In the genomic region with DNA sequence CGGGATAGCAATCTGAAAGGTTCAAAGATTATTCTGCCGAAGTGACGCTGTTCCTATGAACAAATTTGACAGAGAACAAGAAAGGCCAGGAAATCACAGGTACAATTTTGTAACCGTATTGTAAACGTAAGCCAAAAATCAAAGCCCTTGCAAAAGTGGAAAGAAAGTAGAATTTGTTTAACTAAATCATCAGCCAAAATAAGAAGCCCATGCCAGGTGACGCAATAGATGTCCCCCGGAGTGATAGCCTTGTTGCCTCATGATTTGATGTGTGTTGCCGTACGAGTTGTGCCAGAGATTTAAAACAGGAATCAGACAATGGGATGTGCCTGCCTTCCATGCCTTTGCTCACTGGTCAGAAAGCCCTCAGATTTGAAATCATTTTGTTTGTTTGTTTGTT, we compare ENCODE assay signal across 20 mouse cellular contexts.
DNase-seq lines count a peak whose midpoint lies in the region; ATAC-seq and TF ChIP-seq lines count a peak whose summit lies in the region.
"Had no signal": no experiment of that assay in that cellular context is flagged by ENCODE, and none has a peak within 500 bp of the region (broad histone marks: within the 10 kb centered on the region; RNA-seq: fewer than 3 reads in every experiment).

No protein-coding gene starts in this region.

- H3K4me2 ChIP-seq in limb, embryonic 11.5 days (ENCODE audit: low read depth, severe bottlenecking), result no peak overlapping the region
- no peak overlapping the region for H3K4me2 ChIP-seq in midbrain, embryonic 11.5 days
- no peak overlapping the region for H3K4me2 ChIP-seq in midbrain, postnatal 0 days (ENCODE audit: low read depth, low read length, poor library complexity, severe bottlenecking)
- H3K4me2 ChIP-seq: embryonic facial prominence, embryonic 13.5 days; forebrain, embryonic 13.5 days; heart, embryonic 11.5 days; heart, embryonic 15.5 days; hindbrain, embryonic 14.5 days had no signal

- no peak for TF ChIP-seq CTCF in midbrain, postnatal 0 days (IDR thresholded peaks at IDR 0.05)

- 89% methylated on average over 9 of the region's 9 CpGs for WGBS in limb, embryonic 11.5 days
- 90% methylated on average over 9 of the region's 9 CpGs for WGBS in limb, embryonic 10.5 days
- WGBS in midbrain, embryonic 11.5 days, result 85% methylated on average over 9 of the region's 9 CpGs
- WGBS in midbrain, postnatal 0 days, result 86% methylated on average over 9 of the region's 9 CpGs

- H3K4me3 ChIP-seq in limb, embryonic 11.5 days (ENCODE audit: low read depth, low read length), result no peak overlapping the region
- H3K4me3 ChIP-seq in limb, embryonic 10.5 days, result no peak overlapping the region
- H3K4me3 ChIP-seq in midbrain, embryonic 11.5 days (ENCODE audit: low read depth, low read length), result no peak overlapping the region
- H3K4me3 ChIP-seq in midbrain, postnatal 0 days (ENCODE audit: low read depth, low read length), result no peak overlapping the region
- H3K4me3 ChIP-seq: embryonic facial prominence, embryonic 13.5 days; forebrain, embryonic 13.5 days; gastrocnemius, adult 2 months; heart, embryonic 15.5 days; hindbrain, embryonic 10.5 days had no signal

- no peaks in the 10 kb centered on the region for H3K9me3 ChIP-seq in limb, embryonic 11.5 days (ENCODE audit: control insufficient read depth, low read length)
- no peaks in the 10 kb centered on the region for H3K9me3 ChIP-seq in limb, embryonic 10.5 days (replicated peaks)
- no peaks in the 10 kb centered on the region for H3K9me3 ChIP-seq in midbrain, embryonic 11.5 days (ENCODE audit: control insufficient read depth, low read length)
- no peaks in the 10 kb centered on the region for H3K9me3 ChIP-seq in midbrain, postnatal 0 days (ENCODE audit: low read length)
- H3K9me3 ChIP-seq: embryonic facial prominence, embryonic 13.5 days; forebrain, embryonic 13.5 days; heart, embryonic 15.5 days; hindbrain, embryonic 10.5 days had no signal

- ATAC-seq in limb, embryonic 11.5 days (ENCODE audit: insufficient number of reproducible peaks, low FRiP score, low TSS enrichment, low read depth), result no peak
- ATAC-seq in midbrain, embryonic 11.5 days (ENCODE audit: low FRiP score), result no peak
- no peak for ATAC-seq in midbrain, postnatal 0 days (ENCODE audit: low FRiP score)
- ATAC-seq: forebrain, embryonic 13.5 days had no signal

- no peak overlapping the region for H3K9ac ChIP-seq in limb, embryonic 11.5 days (ENCODE audit: low read length)
- H3K9ac ChIP-seq in midbrain, embryonic 11.5 days (ENCODE audit: low read length), result no peak overlapping the region
- no peak overlapping the region for H3K9ac ChIP-seq in midbrain, postnatal 0 days (replicated peaks; ENCODE audit: low read length, poor library complexity, severe bottlenecking)
- H3K9ac ChIP-seq: embryonic facial prominence, embryonic 13.5 days; forebrain, embryonic 13.5 days; heart, embryonic 15.5 days; hindbrain, embryonic 14.5 days had no signal

- no peaks in the 10 kb centered on the region for H3K4me1 ChIP-seq in limb, embryonic 11.5 days (ENCODE audit: control insufficient read depth, insufficient read depth, low read length)
- peaks cover 28% of the 10 kb centered on the region for H3K4me1 ChIP-seq in limb, embryonic 10.5 days
- no peaks in the 10 kb centered on the region for H3K4me1 ChIP-seq in midbrain, embryonic 11.5 days (ENCODE audit: control insufficient read depth, insufficient read depth, low read length)
- H3K4me1 ChIP-seq in midbrain, postnatal 0 days (ENCODE audit: insufficient read depth, low read length), result no peaks in the 10 kb centered on the region
- H3K4me1 ChIP-seq: forebrain, embryonic 13.5 days; hindbrain, embryonic 10.5 days had no signal

- no peak overlapping the region for H3K27ac ChIP-seq in limb, embryonic 11.5 days (replicated peaks; ENCODE audit: low read depth, low read length)
- H3K27ac ChIP-seq in limb, embryonic 10.5 days, result no peak overlapping the region
- H3K27ac ChIP-seq in midbrain, embryonic 11.5 days (ENCODE audit: low read depth, low read length), result no peak overlapping the region
- H3K27ac ChIP-seq in midbrain, postnatal 0 days (ENCODE audit: low read depth, low read length), result no peak overlapping the region
- H3K27ac ChIP-seq: embryonic facial prominence, embryonic 13.5 days; forebrain, embryonic 13.5 days; gastrocnemius, adult 2 months; heart, embryonic 15.5 days; hindbrain, embryonic 10.5 days; hindbrain, embryonic 14.5 days had no signal

- peak; percentile 16 for DNase-seq in adrenal gland, postnatal 10 days
- DNase-seq in adrenal gland, adult 8-10 months, result no peak
- DNase-seq in limb, embryonic 11.5 days (ENCODE audit: low spot score), result peak; percentile 10
- DNase-seq in limb, embryonic 10.5 days (ENCODE audit: low spot score), result no peak
- DNase-seq in midbrain, embryonic 11.5 days (ENCODE audit: low spot score, missing footprints), result peak; percentile 28
- no peak for DNase-seq in midbrain, postnatal 0 days (ENCODE audit: low spot score)
- no peak for DNase-seq in right cerebral cortex, postnatal 14 days
- DNase-seq: adrenal gland, postnatal 25 days; cerebellum, adult 18-20 months; cerebellum, adult 9-11 months; cerebellum, postnatal 36 days; gastrocnemius, adult 2 months; gastrocnemius, postnatal 25 days had no signal

- no peaks in the 10 kb centered on the region for H3K36me3 ChIP-seq in limb, embryonic 11.5 days (ENCODE audit: control insufficient read depth, insufficient read depth, low read length)
- H3K36me3 ChIP-seq in limb, embryonic 10.5 days, result no peaks in the 10 kb centered on the region
- H3K36me3 ChIP-seq in midbrain, embryonic 11.5 days (ENCODE audit: control insufficient read depth, insufficient read depth, low read length), result no peaks in the 10 kb centered on the region
- no peaks in the 10 kb centered on the region for H3K36me3 ChIP-seq in midbrain, postnatal 0 days (ENCODE audit: insufficient read depth, low read length)
- H3K36me3 ChIP-seq: embryonic facial prominence, embryonic 13.5 days; heart, embryonic 15.5 days; hindbrain, embryonic 10.5 days had no signal

- H3K27me3 ChIP-seq in limb, embryonic 11.5 days (ENCODE audit: control insufficient read depth, insufficient read depth, low read length), result no peaks in the 10 kb centered on the region
- H3K27me3 ChIP-seq in limb, embryonic 10.5 days (ENCODE audit: low read depth, poor library complexity, severe bottlenecking), result peaks cover 9% of the 10 kb centered on the region
- H3K27me3 ChIP-seq in midbrain, embryonic 11.5 days (ENCODE audit: control insufficient read depth, insufficient read depth, low read length), result no peaks in the 10 kb centered on the region
- no peaks in the 10 kb centered on the region for H3K27me3 ChIP-seq in midbrain, postnatal 0 days (ENCODE audit: insufficient read depth, low read length)
- H3K27me3 ChIP-seq: CH12.LX; forebrain, embryonic 13.5 days; heart, embryonic 15.5 days had no signal

Comparison
In these comparisons a context has a peak if more than half of its experiments do, and no peak if none do; other contexts are left out.
1. DNase-seq: peak in adrenal gland, postnatal 10 days (single experiment), limb, embryonic 11.5 days (single experiment) and midbrain, embryonic 11.5 days (single experiment); none in adrenal gland, adult 8-10 months (single experiment), limb, embryonic 10.5 days (single experiment), midbrain, postnatal 0 days (single experiment) and right cerebral cortex, postnatal 14 days (single experiment).